Mouse (Mus musculus) large intestine, adult 2 months (tissue): ENCODE measurements around the gene Arhgef26. TPM values are rescaled to one million over a fixed set of nuclear protein-coding genes. Genes with fewer than 3 reads are reported as not detected.

ENCODE experiments used
- polyA plus RNA-seq: library from polyadenylated mRNA; depleted of rRNA; stranded (reverse); fragments of >200 nt; gene quantifications from 2 replicates; pipeline ENCODE4 v1.2.3, GENCODE M21; 2012; rRNA removed

Arhgef26 gene
- polyA plus RNA-seq, 1 experiment = 5.5 TPM

Other genes with a start within 250 kb of the Arhgef26 start
- 3.0 and 4.0 TPM in 2 replicates for gene Dhx36, start 168.7 kb downstream of the Arhgef26 start, polyA plus RNA-seq